Mouse (Mus musculus): ENCODE results near the gene Ube3c. TPM values are rescaled to one million over a fixed set of nuclear protein-coding genes. Genes with fewer than 3 reads are reported as not detected.
"Not testable (repeated sequence)": the region's sequence is repeated elsewhere in the genome, so short reads cannot be mapped to it uniquely, and the experiment has no call there.

Gene Ube3c
- polyA plus RNA-seq, 1 experiment from 2014 or later = 4.3 TPM

DNA sequence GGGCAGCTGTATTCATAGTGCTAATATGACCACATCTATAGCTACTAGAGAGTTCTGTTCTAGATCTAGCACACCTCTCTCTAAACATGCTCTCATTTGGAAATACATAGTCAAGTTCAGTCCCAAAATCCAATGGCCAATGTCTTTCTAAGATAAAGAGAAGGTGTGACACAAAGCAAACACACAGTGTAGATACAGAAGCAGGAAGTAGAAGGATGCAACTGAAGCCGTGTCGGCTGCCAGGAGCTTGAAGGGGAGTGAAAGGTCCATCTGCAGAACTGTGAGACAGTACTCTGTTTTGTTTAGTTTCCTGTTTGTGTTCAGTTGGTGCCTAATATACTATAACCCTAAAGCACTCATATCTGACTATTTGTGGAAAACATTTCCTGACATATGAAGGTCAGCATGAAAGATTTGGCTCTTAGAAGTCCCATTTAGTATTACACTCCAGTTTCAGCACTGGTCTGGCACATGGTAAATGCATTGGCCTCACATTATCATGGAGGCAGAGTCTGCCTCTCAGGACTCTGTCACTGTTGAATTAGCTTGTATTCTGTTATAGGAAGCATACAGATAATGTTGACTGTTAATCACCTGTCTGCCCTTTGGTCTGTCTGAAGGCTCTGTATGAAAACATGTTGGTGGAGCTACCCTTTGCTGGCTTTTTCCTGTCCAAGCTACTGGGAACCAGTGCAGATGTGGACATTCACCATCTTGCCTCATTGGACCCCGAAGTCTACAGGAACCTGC is 88.7 kb downstream of the Ube3c start:
- Histone ChIP-seq H3K9me3 (replicated peaks; ENCODE audit: control insufficient read depth, low read length) (no peaks in the 10 kb centered on the region), H3K4me3 (ENCODE audit: low read depth, low read length) (no peak overlapping the region), H3K4me1 (ENCODE audit: control insufficient read depth, low read depth, low read length) (no peaks in the 10 kb centered on the region), H3K36me3 (ENCODE audit: control insufficient read depth, insufficient read depth) (peaks cover 9% of the 10 kb centered on the region), H3K27ac (ENCODE audit: low read length) (no peak overlapping the region), H3K4me2 (ENCODE audit: low read depth, low read length) (no peak overlapping the region), H3K27me3 (ENCODE audit: control insufficient read depth, insufficient read depth, low read depth, low read length) (no peaks in the 10 kb centered on the region), H3K9ac (ENCODE audit: low read depth, low read length) (no peak overlapping the region)
- WGBS (ENCODE audit: insufficient replicate concordance) = 64% methylated on average over 3 of the region's 3 CpGs
- ATAC-seq (ENCODE audit: low read depth) = no peak

DNA sequence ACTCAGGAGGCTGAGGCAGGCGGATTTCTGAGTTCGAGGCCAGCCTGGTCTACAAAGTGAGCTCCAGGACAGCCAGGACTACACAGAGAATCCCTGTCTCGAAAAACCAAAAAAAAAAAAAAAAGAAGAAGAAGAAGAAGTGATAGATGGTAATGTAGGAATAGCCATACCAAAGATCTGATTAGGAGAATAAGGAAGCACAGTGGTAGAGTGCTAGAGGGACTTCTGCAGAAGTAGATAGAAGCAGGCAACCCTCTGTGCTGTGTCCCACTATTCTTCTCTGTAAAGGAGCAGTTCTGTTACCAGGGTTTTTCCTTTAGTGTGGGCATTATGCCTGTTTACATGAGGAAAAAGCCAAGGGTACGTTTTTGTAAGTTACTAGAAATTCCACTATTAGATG is 92.2 kb downstream of the Ube3c start:
- not testable (repeated sequence) for H3K4me3 ChIP-seq (ENCODE audit: low read depth, low read length); H3K9ac ChIP-seq (ENCODE audit: low read depth, low read length); H3K27ac ChIP-seq (ENCODE audit: low read length); ATAC-seq (ENCODE audit: low read depth); H3K4me1 ChIP-seq (ENCODE audit: control insufficient read depth, low read depth, low read length); H3K9me3 ChIP-seq (replicated peaks; ENCODE audit: control insufficient read depth, low read length); H3K4me2 ChIP-seq (ENCODE audit: low read depth, low read length); H3K27me3 ChIP-seq (ENCODE audit: control insufficient read depth, insufficient read depth, low read depth, low read length)
- peaks cover 23% of the 10 kb centered on the region for H3K36me3 ChIP-seq (ENCODE audit: control insufficient read depth, insufficient read depth)
- WGBS (ENCODE audit: insufficient replicate concordance) = 77% methylated on average over 4 of the region's 4 CpGs

DNA sequence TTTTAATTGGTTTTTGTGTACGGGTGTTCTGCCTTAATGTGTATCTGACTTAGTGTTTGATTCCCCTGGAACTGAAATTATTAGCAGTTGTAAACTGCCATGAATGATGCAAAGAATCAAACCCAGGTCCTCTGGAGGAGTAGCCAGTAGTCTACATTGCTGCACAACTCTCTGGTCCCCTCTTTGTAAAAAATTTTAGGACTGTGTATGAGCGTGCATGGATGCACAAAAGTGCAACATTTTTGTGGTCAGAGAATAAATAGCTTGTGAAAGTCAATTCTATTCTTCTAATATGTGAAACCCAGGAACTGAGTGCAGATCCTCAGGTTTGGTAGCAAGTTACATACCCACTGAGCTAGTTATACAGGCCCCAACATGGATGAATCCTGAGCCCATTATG is 96.3 kb downstream of the Ube3c start:
- no peaks in the 10 kb centered on the region for H3K9me3 ChIP-seq (replicated peaks; ENCODE audit: control insufficient read depth, low read length)
- H3K4me2 ChIP-seq (ENCODE audit: low read depth, low read length) = no peak overlapping the region
- no peak overlapping the region for H3K4me3 ChIP-seq (ENCODE audit: low read depth, low read length)
- H3K9ac ChIP-seq (ENCODE audit: low read depth, low read length) = no peak overlapping the region
- no peak overlapping the region for H3K27ac ChIP-seq (ENCODE audit: low read length)
- no peaks in the 10 kb centered on the region for H3K27me3 ChIP-seq (ENCODE audit: control insufficient read depth, insufficient read depth, low read depth, low read length)
- ATAC-seq (ENCODE audit: low read depth) = no peak
- no peaks in the 10 kb centered on the region for H3K4me1 ChIP-seq (ENCODE audit: control insufficient read depth, low read depth, low read length)
- peaks cover 27% of the 10 kb centered on the region for H3K36me3 ChIP-seq (ENCODE audit: control insufficient read depth, insufficient read depth)
- WGBS (ENCODE audit: insufficient replicate concordance) = 75% methylated on average over 2 of the region's 2 CpGs

DNA sequence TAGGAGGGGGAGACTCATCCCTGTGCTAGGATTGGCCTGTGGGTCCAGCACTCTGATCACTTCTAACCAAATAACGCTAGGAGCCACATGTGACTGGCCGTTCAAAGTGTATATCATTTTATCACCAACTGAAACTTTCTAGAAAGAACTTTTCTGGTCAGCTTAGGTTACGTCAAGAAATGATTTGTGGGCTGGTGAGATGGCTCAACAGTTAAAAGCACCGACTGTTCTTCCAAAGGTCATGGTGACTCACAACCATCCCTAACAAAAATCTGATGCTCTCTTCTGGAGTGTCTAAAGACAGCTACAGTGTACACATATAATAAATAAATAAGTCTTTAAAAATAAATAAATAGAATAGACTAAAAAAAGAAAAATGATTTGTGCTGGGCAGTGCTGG is 103.5 kb downstream of the Ube3c start:
- WGBS (ENCODE audit: insufficient replicate concordance) = 79% methylated on average over 4 of the region's 4 CpGs

DNA sequence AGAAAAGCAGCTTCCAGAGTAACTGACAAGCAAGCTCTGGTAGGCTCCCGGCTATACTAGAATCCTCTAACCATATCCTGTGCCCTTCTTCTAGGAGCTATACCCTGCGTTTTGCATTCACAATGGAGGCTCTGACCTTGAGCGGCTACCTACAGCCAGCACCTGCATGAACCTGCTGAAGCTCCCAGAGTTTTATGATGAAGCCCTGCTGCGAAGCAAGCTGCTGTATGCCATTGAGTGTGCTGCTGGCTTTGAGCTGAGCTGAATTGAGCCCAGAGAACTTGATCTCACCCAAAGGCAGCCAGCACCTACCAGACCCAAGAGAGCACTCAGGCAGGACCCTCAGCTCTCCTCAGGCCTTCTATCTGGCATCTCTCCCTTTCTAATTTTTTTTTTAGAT is 105.3 kb downstream of the Ube3c start:
- no peaks in the 10 kb centered on the region for H3K4me1 ChIP-seq (ENCODE audit: control insufficient read depth, low read depth, low read length)
- H3K9me3 ChIP-seq (replicated peaks; ENCODE audit: control insufficient read depth, low read length) = no peaks in the 10 kb centered on the region
- H3K4me3 ChIP-seq (ENCODE audit: low read depth, low read length) = no peak overlapping the region
- WGBS (ENCODE audit: insufficient replicate concordance) = 70% methylated on average over 4 of the region's 4 CpGs
- H3K4me2 ChIP-seq (ENCODE audit: low read depth, low read length) = no peak overlapping the region
- no peak overlapping the region for H3K9ac ChIP-seq (ENCODE audit: low read depth, low read length)
- H3K27me3 ChIP-seq (ENCODE audit: control insufficient read depth, insufficient read depth, low read depth, low read length) = no peaks in the 10 kb centered on the region
- H3K36me3 ChIP-seq (ENCODE audit: control insufficient read depth, insufficient read depth) = peaks cover 16% of the 10 kb centered on the region
- no peak overlapping the region for H3K27ac ChIP-seq (ENCODE audit: low read length)
- no peak for ATAC-seq (ENCODE audit: low read depth)

More for the DNA sequence above, 103.5 kb downstream of the Ube3c start:
- Histone ChIP-seq H3K27me3 (ENCODE audit: control insufficient read depth, insufficient read depth, low read depth, low read length) (no peaks in the 10 kb centered on the region), H3K9me3 (replicated peaks; ENCODE audit: control insufficient read depth, low read length) (no peaks in the 10 kb centered on the region), H3K27ac (ENCODE audit: low read length) (no peak overlapping the region), H3K4me2 (ENCODE audit: low read depth, low read length) (no peak overlapping the region), H3K4me1 (ENCODE audit: control insufficient read depth, low read depth, low read length) (no peaks in the 10 kb centered on the region), H3K4me3 (ENCODE audit: low read depth, low read length) (no peak overlapping the region), H3K9ac (ENCODE audit: low read depth, low read length) (no peak overlapping the region), H3K36me3 (ENCODE audit: control insufficient read depth, insufficient read depth) (peaks cover 22% of the 10 kb centered on the region)
- ATAC-seq (ENCODE audit: low read depth) = no peak

DNA sequence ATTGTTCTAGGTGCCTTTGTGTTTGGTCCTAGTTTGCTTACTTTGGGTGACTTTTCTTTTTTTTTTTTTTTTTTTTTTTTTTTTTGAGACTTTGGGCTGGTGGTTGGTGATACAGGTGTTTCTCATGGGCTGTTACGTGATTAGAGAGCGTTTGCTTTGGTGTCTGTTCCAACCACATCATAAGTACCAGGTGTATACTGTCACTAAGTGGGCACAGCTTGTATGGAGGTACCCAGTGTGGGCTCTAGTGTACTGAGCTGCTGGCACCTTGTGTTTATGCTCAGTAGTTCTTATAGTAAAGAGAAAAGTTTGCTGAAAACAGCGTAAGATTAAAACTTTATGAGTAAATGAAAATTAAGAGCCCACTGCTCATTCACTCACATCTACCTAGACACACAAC is 107.4 kb downstream of the Ube3c start:
- Histone ChIP-seq H3K4me1 (ENCODE audit: control insufficient read depth, low read depth, low read length) (no peaks in the 10 kb centered on the region), H3K4me3 (ENCODE audit: low read depth, low read length) (no peak overlapping the region), H3K27ac (ENCODE audit: low read length) (no peak overlapping the region), H3K9me3 (replicated peaks; ENCODE audit: control insufficient read depth, low read length) (no peaks in the 10 kb centered on the region), H3K36me3 (ENCODE audit: control insufficient read depth, insufficient read depth) (peaks cover 10% of the 10 kb centered on the region), H3K4me2 (ENCODE audit: low read depth, low read length) (no peak overlapping the region), H3K27me3 (ENCODE audit: control insufficient read depth, insufficient read depth, low read depth, low read length) (no peaks in the 10 kb centered on the region), H3K9ac (ENCODE audit: low read depth, low read length) (no peak overlapping the region)
- ATAC-seq (ENCODE audit: low read depth) = no peak
- 88% methylated on average over 3 of the region's 3 CpGs for WGBS (ENCODE audit: insufficient replicate concordance)

DNA sequence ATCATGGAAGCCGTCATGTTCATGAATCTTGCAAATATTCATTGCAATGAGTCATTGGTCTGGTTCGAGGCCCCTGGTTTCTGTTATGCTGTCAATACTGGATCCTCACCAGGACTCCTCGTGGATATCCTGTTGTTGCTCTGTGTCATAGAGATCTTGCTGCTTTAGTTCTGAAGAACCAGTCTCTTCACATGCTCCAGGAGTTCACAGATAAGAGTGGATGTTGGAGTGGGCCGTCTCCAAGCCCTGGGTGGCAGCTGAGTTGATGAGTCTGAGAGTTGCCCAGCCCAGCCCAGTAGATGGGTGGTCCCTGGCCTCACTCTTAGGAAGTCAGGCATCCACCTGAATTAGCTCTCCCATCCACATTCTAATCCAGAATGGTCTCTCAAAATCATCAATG is 116.0 kb downstream of the Ube3c start:
- Histone ChIP-seq H3K27ac (ENCODE audit: low read length) (no peak overlapping the region), H3K9me3 (replicated peaks; ENCODE audit: control insufficient read depth, low read length) (no peaks in the 10 kb centered on the region), H3K4me1 (ENCODE audit: control insufficient read depth, low read depth, low read length) (no peaks in the 10 kb centered on the region), H3K9ac (ENCODE audit: low read depth, low read length) (no peak overlapping the region), H3K4me2 (ENCODE audit: low read depth, low read length) (no peak overlapping the region), H3K4me3 (ENCODE audit: low read depth, low read length) (no peak overlapping the region), H3K27me3 (ENCODE audit: control insufficient read depth, insufficient read depth, low read depth, low read length) (no peaks in the 10 kb centered on the region), H3K36me3 (ENCODE audit: control insufficient read depth, insufficient read depth) (no peaks in the 10 kb centered on the region)
- WGBS (ENCODE audit: insufficient replicate concordance) = 46% methylated on average over 4 of the region's 4 CpGs
- no peak for ATAC-seq (ENCODE audit: low read depth)

DNA sequence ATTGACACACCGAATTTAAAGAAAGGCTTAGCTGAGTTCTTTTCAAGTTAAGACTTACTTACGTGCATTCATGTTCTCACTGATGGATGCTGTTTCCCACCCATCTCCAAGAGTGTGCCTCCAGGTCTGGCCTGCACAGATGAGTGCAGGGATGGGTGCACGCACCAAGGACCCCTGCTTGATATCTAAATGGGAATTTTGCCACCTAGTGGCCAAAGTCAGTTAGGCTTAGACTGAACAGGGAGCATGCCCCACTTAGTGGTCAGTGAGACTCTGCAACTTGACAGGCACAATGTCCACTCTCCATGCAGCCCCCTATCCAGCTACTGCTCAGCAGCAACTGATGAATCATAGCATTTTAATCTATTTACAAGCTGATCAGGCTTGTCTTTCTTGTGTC is 118.6 kb downstream of the Ube3c start:
- WGBS (ENCODE audit: insufficient replicate concordance) = 53% methylated on average over 3 of the region's 3 CpGs
- Histone ChIP-seq H3K9ac (ENCODE audit: low read depth, low read length) (no peak overlapping the region), H3K4me3 (ENCODE audit: low read depth, low read length) (no peak overlapping the region), H3K27ac (ENCODE audit: low read length) (no peak overlapping the region), H3K4me1 (ENCODE audit: control insufficient read depth, low read depth, low read length) (no peaks in the 10 kb centered on the region), H3K36me3 (ENCODE audit: control insufficient read depth, insufficient read depth) (no peaks in the 10 kb centered on the region), H3K27me3 (ENCODE audit: control insufficient read depth, insufficient read depth, low read depth, low read length) (no peaks in the 10 kb centered on the region), H3K9me3 (replicated peaks; ENCODE audit: control insufficient read depth, low read length) (no peaks in the 10 kb centered on the region), H3K4me2 (ENCODE audit: low read depth, low read length) (no peak overlapping the region)
- ATAC-seq (ENCODE audit: low read depth) = no peak

DNA sequence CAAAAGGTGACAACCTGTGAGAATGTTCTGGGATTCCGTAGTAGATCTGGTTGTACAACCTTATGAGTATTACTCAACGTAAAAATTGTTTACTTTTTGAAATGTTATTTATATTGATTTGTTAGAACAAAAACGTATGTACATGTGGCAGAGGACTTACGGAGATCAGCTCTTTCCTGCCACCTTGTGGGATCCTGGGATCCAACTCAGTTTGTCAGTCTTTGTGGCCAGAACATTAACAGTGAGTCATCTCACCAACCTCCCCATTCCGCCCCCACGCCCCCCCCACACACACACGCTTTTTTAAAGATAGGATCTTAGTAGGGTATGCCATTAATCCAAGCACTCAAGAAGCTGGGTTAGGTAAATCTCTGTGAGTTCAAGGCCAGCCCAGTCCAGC is 119.3 kb downstream of the Ube3c start:
- Histone ChIP-seq H3K4me1 (ENCODE audit: control insufficient read depth, low read depth, low read length) (no peaks in the 10 kb centered on the region), H3K4me2 (ENCODE audit: low read depth, low read length) (no peak overlapping the region), H3K9me3 (replicated peaks; ENCODE audit: control insufficient read depth, low read length) (no peaks in the 10 kb centered on the region), H3K4me3 (ENCODE audit: low read depth, low read length) (no peak overlapping the region), H3K9ac (ENCODE audit: low read depth, low read length) (no peak overlapping the region), H3K27me3 (ENCODE audit: control insufficient read depth, insufficient read depth, low read depth, low read length) (no peaks in the 10 kb centered on the region), H3K27ac (ENCODE audit: low read length) (no peak overlapping the region), H3K36me3 (ENCODE audit: control insufficient read depth, insufficient read depth) (no peaks in the 10 kb centered on the region)
- no peak for ATAC-seq (ENCODE audit: low read depth)
- WGBS (ENCODE audit: insufficient replicate concordance) = 50% methylated on average over 7 of the region's 7 CpGs
